Mouse (Mus musculus): Measurements from ENCODE around the gene Bgn.

DNA sequence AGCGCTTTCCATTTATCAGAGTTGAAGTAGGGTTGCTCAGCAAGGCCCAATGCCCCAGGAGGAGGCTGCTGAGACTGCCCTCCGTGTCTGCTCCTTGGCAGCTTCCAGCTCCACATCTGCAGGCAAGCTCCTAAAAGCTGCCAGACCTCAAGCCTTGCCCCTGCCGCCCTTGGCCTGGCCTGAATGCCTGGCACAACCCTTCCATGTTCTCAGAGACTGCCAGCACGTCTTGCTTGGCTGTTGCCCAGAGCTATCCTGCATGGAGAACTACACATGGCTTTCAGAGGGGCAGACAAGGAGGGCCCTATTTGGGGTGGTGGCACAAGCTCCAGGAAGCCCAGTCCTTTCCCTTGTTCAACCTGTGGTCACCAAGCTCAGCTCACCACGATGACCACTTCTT, 3.5 kb downstream of the Bgn start:
- no peak for TF ChIP-seq POLR2AphosphoS2 (IDR thresholded peaks at IDR 0.05; ENCODE audit: low read depth, low read length)
- no peak for TF ChIP-seq E2F4 (IDR thresholded peaks at IDR 0.05; ENCODE audit: insufficient replicate concordance, low read depth, low read length)
- TF ChIP-seq CTCF (conservative IDR thresholded peaks at IDR 0.05 in 1 of 2, IDR thresholded peaks at IDR 0.05 in 1 of 2; ENCODE audit: low read depth in 2 of 2, low read length in 2 of 2): no peak
- TF ChIP-seq ZNF384 (IDR thresholded peaks at IDR 0.05; ENCODE audit: low read depth, low read length): no peak
- no peak for TF ChIP-seq POLR2A (IDR thresholded peaks at IDR 0.05; ENCODE audit: low read depth, low read length)
- TF ChIP-seq ZMIZ1 (IDR thresholded peaks at IDR 0.05; ENCODE audit: low read depth, low read length): no peak
- no peak for TF ChIP-seq CHD1 (IDR thresholded peaks at IDR 0.05; ENCODE audit: low read depth, low read length)
